In the genomic region with DNA sequence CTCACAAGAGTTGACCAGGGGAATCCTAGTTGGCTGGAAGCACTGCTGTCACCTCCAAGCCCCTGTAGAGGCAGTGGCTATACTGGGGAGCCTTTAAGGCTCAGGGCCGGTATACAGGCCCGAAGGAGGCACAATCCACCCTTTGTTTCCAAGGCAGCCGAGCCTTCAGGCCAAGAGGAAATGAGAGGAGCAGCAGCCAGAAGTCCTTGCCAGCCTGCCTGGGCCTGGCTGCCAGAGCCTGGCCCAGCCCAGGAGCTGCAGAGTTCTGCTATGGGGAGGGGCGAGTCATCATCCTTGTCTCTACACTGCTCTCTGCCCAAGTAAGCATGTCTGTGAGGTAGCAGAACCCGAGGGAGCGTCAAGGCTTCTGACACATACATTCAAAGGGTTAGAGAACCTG, we compare ENCODE assay signal across 9 mouse cellular contexts. TPM values are rescaled to one million over a fixed set of nuclear protein-coding genes. Genes with fewer than 3 reads are reported as not detected.
DNase-seq lines count a peak whose midpoint lies in the region; ATAC-seq lines count a peak whose summit lies in the region.
"Had no signal": no experiment of that assay in that cellular context is flagged by ENCODE, and none has a peak within 500 bp of the region (broad histone marks: within the 10 kb centered on the region; RNA-seq: fewer than 3 reads in every experiment).

No protein-coding gene starts in this region.

- H3K27ac ChIP-seq in embryonic facial prominence, embryonic 10.5 days (replicated peaks) = peak overlapping the region; percentile 40; the same call in 1 of the 2 replicates
- no peak overlapping the region for H3K27ac ChIP-seq in intestine, embryonic 15.5 days
- H3K27ac ChIP-seq: liver, embryonic 14.5 days had no signal

- H3K4me3 ChIP-seq in embryonic facial prominence, embryonic 10.5 days = no peak overlapping the region
- H3K4me3 ChIP-seq in intestine, embryonic 15.5 days (replicated peaks) = no peak overlapping the region

- no peaks in the 10 kb centered on the region for H3K9me3 ChIP-seq in embryonic facial prominence, embryonic 10.5 days
- H3K9me3 ChIP-seq in intestine, embryonic 15.5 days = no peaks in the 10 kb centered on the region

- no peaks in the 10 kb centered on the region for H3K27me3 ChIP-seq in embryonic facial prominence, embryonic 10.5 days (replicated peaks; ENCODE audit: low read depth, poor library complexity, severe bottlenecking)
- H3K27me3 ChIP-seq in intestine, embryonic 15.5 days (replicated peaks) = no peaks in the 10 kb centered on the region

- peaks cover 23% of the 10 kb centered on the region for H3K4me1 ChIP-seq in embryonic facial prominence, embryonic 10.5 days
- H3K4me1 ChIP-seq in intestine, embryonic 15.5 days (replicated peaks) = 0 out of 2 replicates have a peak, but pooled peaks cover 4% of the 10 kb centered on the region

- DNase-seq in gastrocnemius, postnatal 25 days = peak; percentile 62
- DNase-seq in gastrocnemius, adult 18-20 months (ENCODE audit: low spot score) = no peak
- DNase-seq in NIH3T3 (ENCODE audit: low read depth) = peak; percentile 74
- DNase-seq in embryonic facial prominence, embryonic 10.5 days (ENCODE audit: low spot score) = no peak
- DNase-seq in lung, postnatal 4 days = peak; percentile 33 to 64
- no peak for DNase-seq in embryo, embryonic 10 days (ENCODE audit: low spot score)
- no peak for DNase-seq in thymus, postnatal 10 days (ENCODE audit: low spot score in 2 of 2)

- H3K9ac ChIP-seq in intestine, embryonic 15.5 days = no peak overlapping the region
- H3K9ac ChIP-seq: liver, embryonic 14.5 days had no signal

- H3K4me2 ChIP-seq in intestine, embryonic 15.5 days (replicated peaks) = no peak overlapping the region

- WGBS in embryonic facial prominence, embryonic 10.5 days = 50% methylated on average over 6 of the region's 6 CpGs
- WGBS in intestine, embryonic 15.5 days = 55% methylated on average over 6 of the region's 6 CpGs

- H3K36me3 ChIP-seq in embryonic facial prominence, embryonic 10.5 days (replicated peaks) = peaks cover 2% of the 10 kb centered on the region
- H3K36me3 ChIP-seq in intestine, embryonic 15.5 days = no peaks in the 10 kb centered on the region

- ATAC-seq in intestine, embryonic 15.5 days = peak; percentile 69

RNA-seq across cellular contexts. Expression of a gene that starts 22.0 kb away (rescaled TPM):
- total RNA-seq in gastrocnemius, postnatal 25 days (2021) = 10 to 100 TPM; 35.9 to 38.6 TPM
- total RNA-seq in gastrocnemius, adult 18-20 months (2021) = 10 to 100 TPM; 23.3 to 29.9 TPM
- 28.9 and 34.0 TPM in 2 replicates for polyA plus RNA-seq in embryonic facial prominence, embryonic 10.5 days (2016; fragmentation: Nextera tagmentation; extraction: Ambion mirVana)
- 21.8 and 26.3 TPM in 2 replicates for polyA plus RNA-seq in intestine, embryonic 15.5 days (2015; fragmentation: Nextera tagmentation; extraction: Ambion mirVana)

RNA-seq across cellular contexts. Expression of a gene that starts 38.8 kb away (rescaled TPM):
- total RNA-seq in gastrocnemius, postnatal 25 days (2021) = not detected
- total RNA-seq in gastrocnemius, adult 18-20 months (2021) = under 1 TPM in 1 of 2 experiments, not detected in 1; 0.12 TPM
- 0.55 and 0.92 TPM in 2 replicates for polyA plus RNA-seq in embryonic facial prominence, embryonic 10.5 days (2016; fragmentation: Nextera tagmentation; extraction: Ambion mirVana)
- polyA plus RNA-seq in intestine, embryonic 15.5 days (2015; fragmentation: Nextera tagmentation; extraction: Ambion mirVana) = 3.6 and 4.9 TPM in 2 replicates

RNA-seq across cellular contexts. Expression of a gene that starts 44.7 kb away (rescaled TPM):
- 1 to 10 TPM; 4.7 to 5.0 TPM for total RNA-seq in gastrocnemius, postnatal 25 days (2021)
- total RNA-seq in gastrocnemius, adult 18-20 months (2021) = 1 to 10 TPM; 2.4 to 3.9 TPM
- 12.5 and 14.5 TPM in 2 replicates for polyA plus RNA-seq in embryonic facial prominence, embryonic 10.5 days (2016; fragmentation: Nextera tagmentation; extraction: Ambion mirVana)
- polyA plus RNA-seq in intestine, embryonic 15.5 days (2015; fragmentation: Nextera tagmentation; extraction: Ambion mirVana) = 11.1 and 11.2 TPM in 2 replicates

RNA-seq across cellular contexts. Expression of a gene that starts 54.0 kb away (rescaled TPM):
- 1 to 10 TPM; 7.8 to 9.4 TPM for total RNA-seq in gastrocnemius, postnatal 25 days (2021)
- 1 to 10 TPM; 8.2 to 10.0 TPM for total RNA-seq in gastrocnemius, adult 18-20 months (2021)
- 9.3 and 9.6 TPM in 2 replicates for polyA plus RNA-seq in embryonic facial prominence, embryonic 10.5 days (2016; fragmentation: Nextera tagmentation; extraction: Ambion mirVana)
- polyA plus RNA-seq in intestine, embryonic 15.5 days (2015; fragmentation: Nextera tagmentation; extraction: Ambion mirVana) = 12.0 and 12.8 TPM in 2 replicates

Comparison
In these comparisons a context has a peak if more than half of its experiments do, and no peak if none do; other contexts are left out.
1. DNase-seq: peak in gastrocnemius, postnatal 25 days (single experiment), NIH3T3 (single experiment) and lung, postnatal 4 days (2 of 2); none in gastrocnemius, adult 18-20 months (single experiment), embryonic facial prominence, embryonic 10.5 days (single experiment), embryo, embryonic 10 days (single experiment) and thymus, postnatal 10 days (0 of 2).